Mouse (Mus musculus) neural tube, embryonic 10.5 days (tissue): Measurements from ENCODE around the gene Fn3krp.

Experiments used
- DNase-seq: peaks from one replicate; pipeline ENCODE4 v3.0.0-alpha.2; 2017; ENCODE audit warnings: low spot score; ENCODE audit errors: extremely low spot score

Gene Fn3krp

GRCm38 (mm10) chr11:121420830-121421552 is at the start of gene Fn3krp:
Fn3krp (plus strand) TSS chr11:121421401.
- DNase-seq, result peak; percentile 96

DNA sequence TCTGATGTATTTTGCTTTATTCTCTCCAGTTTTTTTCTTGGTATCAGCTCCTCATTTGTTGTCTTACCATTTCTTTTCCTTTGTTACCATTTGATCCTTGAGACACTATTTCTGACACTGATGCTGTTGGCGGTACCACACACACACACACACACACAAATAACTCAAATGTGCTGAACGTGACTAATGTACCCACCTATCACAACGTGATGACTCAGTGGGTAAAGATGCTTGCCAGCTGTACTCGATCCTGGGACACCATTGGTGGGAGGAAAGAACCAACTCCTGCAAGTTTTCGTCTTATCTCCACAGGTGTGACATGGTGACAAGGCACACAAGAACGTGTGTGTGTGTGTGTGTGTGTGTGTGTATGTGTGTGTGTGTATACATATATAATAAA is 47.9 kb upstream of the Fn3krp start:
- DNase-seq, result no peak

DNA sequence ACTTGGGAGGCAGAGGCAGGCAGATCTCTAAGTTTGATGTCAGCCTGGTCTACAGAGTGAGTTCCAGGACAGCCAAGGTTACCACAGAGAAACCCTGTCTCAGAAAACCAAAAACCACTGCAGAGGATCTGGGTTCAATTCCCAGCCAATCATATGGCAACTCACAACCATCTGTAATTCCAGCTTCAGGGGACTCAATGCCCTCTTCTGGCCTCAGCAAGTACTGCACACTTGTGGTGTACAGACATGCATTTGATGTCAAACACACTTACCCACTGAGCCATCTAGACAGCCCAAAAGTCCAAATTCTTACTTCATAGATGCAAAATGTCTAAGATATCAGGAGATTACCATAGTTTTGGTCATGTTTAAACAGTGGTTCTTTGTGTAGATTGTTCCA is 42.6 kb upstream of the Fn3krp start:
- no peak for DNase-seq

DNA sequence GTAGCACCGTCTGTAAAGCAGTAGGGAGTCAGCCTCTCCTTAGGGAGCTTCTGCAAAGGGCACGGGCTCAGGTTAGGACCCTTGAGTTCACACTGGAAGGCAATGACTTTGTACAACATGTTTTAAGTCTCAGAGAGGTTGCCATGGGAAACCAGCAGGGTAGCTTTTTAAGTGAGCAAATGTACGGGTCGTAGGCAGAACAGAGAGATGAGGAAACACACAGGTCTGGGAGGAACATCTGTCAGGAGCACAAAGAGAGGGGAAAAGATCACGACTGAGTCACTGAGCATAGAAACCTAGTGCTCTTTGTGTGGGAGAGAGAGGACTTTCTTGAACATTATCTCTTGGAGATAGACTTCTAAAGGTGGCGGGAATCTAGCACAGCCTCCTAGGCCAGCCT is 40.9 kb upstream of the Fn3krp start:
- no peak for DNase-seq

DNA sequence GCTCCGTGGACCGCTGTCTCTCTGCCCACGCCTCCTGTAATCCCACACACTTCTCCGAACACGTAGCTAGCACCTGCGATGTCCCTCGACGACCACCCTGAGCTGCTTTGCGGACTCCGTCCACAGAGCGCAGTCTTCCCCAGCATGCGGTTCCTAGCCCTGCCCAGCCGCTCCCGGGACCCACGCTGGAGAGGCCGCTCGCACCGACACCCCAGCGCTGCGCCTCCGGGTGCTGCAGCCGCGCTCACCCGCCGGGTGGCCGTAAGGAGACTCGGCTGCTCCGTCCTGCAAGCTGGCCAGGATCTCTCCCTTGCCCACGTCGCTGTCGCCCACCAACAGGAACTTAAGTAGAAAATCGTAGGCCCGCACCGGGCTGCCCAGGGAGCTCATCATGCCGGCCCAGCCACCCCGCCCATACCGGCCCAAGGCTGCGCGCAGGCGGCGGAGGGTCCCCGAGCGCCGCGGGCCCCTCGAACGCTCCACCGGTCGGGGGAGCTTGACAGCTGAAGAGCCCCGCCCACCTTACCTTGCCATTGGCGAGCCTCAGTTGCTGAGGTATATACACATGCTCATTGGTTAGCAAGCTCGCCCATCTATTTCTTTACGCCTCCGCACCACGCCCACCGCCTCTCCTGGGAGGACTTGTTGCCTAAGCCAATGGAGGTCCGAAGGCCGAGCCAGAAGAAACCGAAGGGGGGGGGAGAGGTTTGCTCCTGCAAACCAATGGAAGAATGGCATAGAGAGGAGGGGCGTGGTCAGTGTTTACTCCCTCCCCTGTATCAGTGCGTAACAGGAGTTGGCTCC is 33.2 kb upstream of the Fn3krp start, which contains the start of gene Rab40b:
Gene Rab40b (minus strand): TSS at position 502 of the 804 bp plus-strand sequence.
- peak; percentile 92 for DNase-seq

GRCm38 (mm10) chr11:121388554-121388945 is 32.7 kb upstream of the Fn3krp start:
- DNase-seq, result no peak

- DNase-seq, result no peak
These were observed 30.4 kb upstream of the Fn3krp start for GRCm38 (mm10) chr11:121390793-121391192.

GRCm38 (mm10) chr11:121392405-121392804 is 28.8 kb upstream of the Fn3krp start:
- DNase-seq, result no peak

- DNase-seq, result no peak
These were observed 13.6 kb upstream of the Fn3krp start for GRCm38 (mm10) chr11:121407366-121408155.

DNA sequence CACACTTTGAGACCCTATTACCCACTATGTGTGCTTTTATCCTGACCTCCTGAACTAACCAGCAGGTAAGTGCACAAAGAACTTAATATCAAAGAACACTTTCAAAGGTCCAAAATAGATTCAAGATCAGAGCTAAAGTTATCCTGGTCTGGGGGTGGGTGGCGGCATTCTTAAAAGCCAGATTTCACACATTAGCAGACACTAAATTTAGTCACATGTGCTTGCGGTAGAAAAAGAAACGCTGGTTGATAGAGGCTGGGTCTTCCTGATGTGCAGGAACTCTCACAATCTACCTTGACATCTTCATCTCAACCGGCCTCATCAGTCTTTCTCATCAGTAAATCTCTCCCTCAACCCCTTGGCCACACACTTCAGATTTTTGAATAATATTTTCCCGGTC is 6.4 kb upstream of the Fn3krp start:
- DNase-seq, result no peak

DNA sequence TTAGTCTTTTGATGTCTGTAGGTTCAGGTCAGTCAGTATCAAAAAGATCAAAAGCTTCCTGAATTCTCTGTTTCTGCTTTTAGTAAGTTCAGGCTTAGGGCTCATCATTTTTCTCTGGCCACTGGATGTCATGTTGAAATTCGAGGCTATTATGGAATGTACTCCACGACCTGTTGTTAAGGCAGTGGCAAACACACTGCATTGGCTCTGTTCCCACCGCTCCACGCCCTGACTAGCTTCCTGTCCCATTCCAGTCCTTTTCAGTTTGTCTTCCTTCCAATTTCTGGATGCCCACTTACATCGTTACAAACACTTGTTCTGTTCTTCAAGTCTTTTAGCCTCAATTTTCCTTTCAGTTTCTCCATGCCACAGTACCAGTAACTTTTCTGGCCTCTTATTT is 5.8 kb upstream of the Fn3krp start:
- DNase-seq, result no peak

- DNase-seq, result no peak
These were observed 3.2 kb upstream of the Fn3krp start for GRCm38 (mm10) chr11:121417971-121418370.

GRCm38 (mm10) chr11:121418932-121419331 is 2.3 kb upstream of the Fn3krp start:
- DNase-seq, result no peak

- DNase-seq, result no peak
These were observed 822 bp upstream of the Fn3krp start for GRCm38 (mm10) chr11:121420379-121420778.

DNA sequence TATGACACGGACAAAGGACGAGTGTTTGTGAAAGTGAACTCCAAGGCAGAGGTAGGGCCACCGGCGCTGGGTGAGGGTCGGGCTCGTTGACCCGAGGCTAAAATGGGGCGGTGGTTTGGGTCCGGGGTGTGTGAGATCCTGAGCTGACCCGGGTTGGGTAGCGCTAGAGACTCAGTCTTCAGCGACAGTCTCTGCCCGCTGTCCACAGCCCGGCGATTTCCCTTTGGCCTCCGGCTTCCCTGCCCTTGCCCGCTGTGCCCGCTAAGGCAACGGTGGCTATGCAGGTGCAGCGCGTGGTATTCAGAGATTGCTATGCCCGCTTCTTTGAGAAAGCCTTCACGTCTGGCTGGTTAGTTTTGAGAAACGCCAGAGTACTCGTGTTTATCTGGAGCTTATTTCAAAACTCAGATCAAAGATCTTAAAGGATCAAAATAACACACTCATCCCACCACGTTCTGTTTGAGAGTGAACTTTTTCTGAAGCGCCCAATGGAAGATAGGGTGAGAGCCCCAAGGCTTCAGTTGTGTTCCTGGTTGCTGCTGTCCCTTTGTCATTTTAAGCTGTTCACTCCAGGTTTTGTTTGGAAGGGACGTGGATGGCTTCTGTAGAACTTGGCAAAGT is 462 bp downstream of the Fn3krp start:
- no peak for DNase-seq

DNA sequence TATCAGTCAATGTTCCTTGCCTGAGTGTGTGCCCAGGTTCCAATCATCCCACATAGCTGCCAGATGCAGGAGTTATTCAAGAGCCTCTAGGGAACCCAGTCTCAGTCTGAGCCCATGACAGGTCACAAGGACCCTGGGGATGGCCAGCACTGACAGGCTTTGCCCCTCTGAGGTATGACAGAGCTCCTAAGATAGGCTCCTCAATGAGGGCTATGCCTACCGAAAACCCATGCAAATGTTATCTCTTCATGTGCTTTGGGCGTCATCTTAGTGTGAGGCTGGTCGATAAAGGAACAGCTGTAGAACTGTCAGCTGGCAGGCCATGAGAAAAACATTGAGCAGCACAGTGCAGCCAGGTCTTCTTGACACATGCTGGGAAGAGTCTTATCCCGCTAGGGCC is 12.2 kb downstream of the Fn3krp start:
- DNase-seq, result no peak

GRCm38 (mm10) chr11:121434156-121435155 is 13.3 kb downstream of the Fn3krp start, which contains the start of gene Fn3k:
Fn3k (plus strand) TSS chr11:121434913.
- DNase-seq, result peak; percentile 59

DNA sequence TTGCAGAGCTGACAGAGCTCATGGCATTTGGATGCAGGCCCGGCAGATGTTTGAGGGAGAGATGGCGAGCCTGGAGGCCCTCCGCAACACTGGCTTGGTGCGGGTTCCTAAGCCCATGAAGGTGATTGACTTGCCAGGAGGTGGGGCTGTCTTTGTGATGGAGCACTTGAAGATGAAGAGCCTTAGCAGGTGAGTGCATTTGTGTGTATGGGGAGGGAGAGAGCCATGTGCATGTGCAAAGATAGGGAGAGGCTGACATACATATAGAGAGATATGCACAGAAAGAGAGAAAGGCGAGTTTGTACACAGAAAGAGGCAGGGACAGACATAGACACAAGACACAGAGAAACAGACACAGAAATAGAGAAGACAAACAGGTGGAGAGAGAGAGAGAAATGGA is 16.0 kb downstream of the Fn3krp start:
- DNase-seq, result no peak

- DNase-seq, result no peak
These were observed 18.6 kb downstream of the Fn3krp start for GRCm38 (mm10) chr11:121439686-121440292.

- no peak for DNase-seq
These were observed 20.5 kb downstream of the Fn3krp start for GRCm38 (mm10) chr11:121441653-121442052.
